ENCODE assay signal across 8 mouse cellular contexts in the genomic region with DNA sequence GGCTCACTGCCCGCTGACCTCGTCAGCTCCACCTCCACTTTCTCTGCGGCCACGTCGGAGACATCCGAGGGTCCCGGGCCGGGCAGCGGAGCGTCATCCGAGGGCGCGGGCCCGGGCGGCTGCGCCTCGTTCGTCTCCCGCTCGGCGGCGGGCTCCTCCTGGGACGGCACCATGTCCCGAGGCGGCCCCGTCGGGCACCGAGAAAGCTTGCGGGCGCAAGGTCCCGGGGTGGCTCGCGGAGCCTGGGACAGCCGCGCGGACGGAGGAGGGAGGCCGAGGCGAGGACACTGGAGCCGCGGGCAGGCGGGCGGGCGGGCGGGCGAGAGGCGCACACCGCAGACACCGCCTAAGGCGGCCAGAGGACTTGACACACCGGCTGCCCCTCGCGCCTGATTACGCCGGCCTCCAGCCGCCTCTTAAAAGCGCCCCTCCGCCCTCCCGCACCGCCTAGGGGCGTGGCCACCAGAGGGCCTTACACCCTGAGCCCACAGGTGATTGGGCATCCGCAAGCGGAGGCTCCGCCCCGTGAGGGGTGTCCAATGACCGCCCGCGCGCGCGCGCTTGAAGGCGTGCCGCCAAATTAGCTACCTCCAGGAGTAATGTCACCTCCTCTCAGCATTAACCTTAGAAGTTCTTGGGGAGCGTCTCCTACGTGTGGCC. TPM values are rescaled to one million over a fixed set of nuclear protein-coding genes. Genes with fewer than 3 reads are reported as not detected.
DNase-seq lines count a peak whose midpoint lies in the region; ATAC-seq lines count a peak whose summit lies in the region.

A gene (minus strand): TSS at position 395 of the 660 bp plus-strand sequence.

- H3K4me1 ChIP-seq in forebrain, embryonic 14.5 days (ENCODE audit: control insufficient read depth, insufficient read depth, low read length): no peaks in the 10 kb centered on the region
- peaks cover 69% of the 10 kb centered on the region for H3K4me1 ChIP-seq in liver, embryonic 15.5 days (replicated peaks)
- 0 out of 2 replicates have a peak, but pooled peaks cover 4% of the 10 kb centered on the region for H3K4me1 ChIP-seq in neural tube, embryonic 11.5 days (ENCODE audit: control insufficient read depth, insufficient read depth, low read length)
- H3K4me1 ChIP-seq in stomach, embryonic 16.5 days (ENCODE audit: control insufficient read depth, insufficient read depth, low read length): no peaks in the 10 kb centered on the region

- H3K36me3 ChIP-seq in forebrain, embryonic 14.5 days (ENCODE audit: control insufficient read depth, insufficient read depth, low read length): no peaks in the 10 kb centered on the region
- peaks cover 25% of the 10 kb centered on the region for H3K36me3 ChIP-seq in liver, embryonic 15.5 days (replicated peaks)
- no peaks in the 10 kb centered on the region for H3K36me3 ChIP-seq in neural tube, embryonic 11.5 days (ENCODE audit: control insufficient read depth, insufficient read depth, low read length)
- H3K36me3 ChIP-seq in stomach, embryonic 16.5 days (ENCODE audit: control insufficient read depth, insufficient read depth, low read length): no peaks in the 10 kb centered on the region

- intact Hi-C loops in heart, postnatal 10 days (cut with DNase I): loop anchor here (5.0 kb wide), 1 partner anchor 70 kb away; no protein-coding TSS in a partner anchor

- H3K4me3 ChIP-seq in forebrain, embryonic 14.5 days (ENCODE audit: low read depth, low read length): peak within 1 kb of the TSS; percentile 61
- peak within 1 kb of the TSS; percentile 87 for H3K4me3 ChIP-seq in liver, embryonic 15.5 days (replicated peaks)
- peak within 1 kb of the TSS; percentile 57 for H3K4me3 ChIP-seq in neural tube, embryonic 11.5 days (ENCODE audit: low read depth, low read length)
- H3K4me3 ChIP-seq in stomach, embryonic 16.5 days (replicated peaks; ENCODE audit: low read length): peak within 1 kb of the TSS; percentile 62

- no peaks in the 10 kb centered on the region for H3K9me3 ChIP-seq in forebrain, embryonic 14.5 days (replicated peaks; ENCODE audit: control insufficient read depth, low read length)
- no peaks in the 10 kb centered on the region for H3K9me3 ChIP-seq in liver, embryonic 15.5 days (replicated peaks)
- no peaks in the 10 kb centered on the region for H3K9me3 ChIP-seq in neural tube, embryonic 11.5 days (ENCODE audit: control insufficient read depth, low read length)
- no peaks in the 10 kb centered on the region for H3K9me3 ChIP-seq in stomach, embryonic 16.5 days (replicated peaks; ENCODE audit: control insufficient read depth, low read length)

- under 1% methylated on average over 58 of the region's 76 CpGs for WGBS in forebrain, embryonic 14.5 days
- WGBS in liver, embryonic 15.5 days (ENCODE audit: insufficient replicate concordance): under 1% methylated on average over 74 of the region's 76 CpGs
- WGBS in neural tube, embryonic 11.5 days: 0% methylated on average over 66 of the region's 76 CpGs
- WGBS in stomach, embryonic 16.5 days: under 1% methylated on average over 69 of the region's 76 CpGs

- peak within 1 kb of the TSS; percentile 84 for H3K4me2 ChIP-seq in forebrain, embryonic 14.5 days (ENCODE audit: low read length)
- H3K4me2 ChIP-seq in liver, embryonic 15.5 days: peak within 1 kb of the TSS; percentile 75
- H3K4me2 ChIP-seq in neural tube, embryonic 11.5 days (ENCODE audit: low read depth): peak within 1 kb of the TSS; percentile 86
- peak within 1 kb of the TSS; percentile 89 for H3K4me2 ChIP-seq in stomach, embryonic 16.5 days (ENCODE audit: low read depth, low read length)

- DNase-seq in ES-CJ7 (ENCODE audit: low read depth, low spot score): peak; percentile 94
- DNase-seq in cerebellum, adult 11 months: peak; percentile 97
- DNase-seq in forebrain, embryonic 14.5 days (ENCODE audit: low spot score): peak; percentile 95
- peak; percentile 94 to 97 for DNase-seq in heart, postnatal 10 days
- peak; percentile 95 to 97 for DNase-seq in kidney, postnatal 4 days
- peak; percentile 96 for DNase-seq in neural tube, embryonic 11.5 days (ENCODE audit: low spot score)

- H3K9ac ChIP-seq in forebrain, embryonic 14.5 days (ENCODE audit: low read length): peak within 1 kb of the TSS; percentile 71
- H3K9ac ChIP-seq in liver, embryonic 15.5 days: peak within 1 kb of the TSS; percentile 95
- peak within 1 kb of the TSS; percentile 61 for H3K9ac ChIP-seq in neural tube, embryonic 11.5 days (ENCODE audit: low read length)
- peak within 1 kb of the TSS; percentile 75 for H3K9ac ChIP-seq in stomach, embryonic 16.5 days (ENCODE audit: low read length)

- no peaks in the 10 kb centered on the region; the same call in 1 of the 2 replicates for H3K27me3 ChIP-seq in forebrain, embryonic 14.5 days (replicated peaks; ENCODE audit: control insufficient read depth, insufficient read depth, low read length)
- H3K27me3 ChIP-seq in liver, embryonic 15.5 days: no peaks in the 10 kb centered on the region
- 0 out of 2 replicates have a peak, but pooled peaks cover 6% of the 10 kb centered on the region for H3K27me3 ChIP-seq in neural tube, embryonic 11.5 days (ENCODE audit: control insufficient read depth, insufficient read depth, low read length)
- H3K27me3 ChIP-seq in stomach, embryonic 16.5 days (ENCODE audit: control insufficient read depth, insufficient read depth, low read length): no peaks in the 10 kb centered on the region

- no peak within 1 kb of the TSS for H3K27ac ChIP-seq in forebrain, embryonic 14.5 days (ENCODE audit: low read depth, low read length)
- H3K27ac ChIP-seq in liver, embryonic 15.5 days (replicated peaks): peak within 1 kb of the TSS; percentile 91
- H3K27ac ChIP-seq in neural tube, embryonic 11.5 days (ENCODE audit: low read depth, low read length): no peak within 1 kb of the TSS
- no peak within 1 kb of the TSS for H3K27ac ChIP-seq in stomach, embryonic 16.5 days (ENCODE audit: low read length)

- ATAC-seq in forebrain, embryonic 14.5 days: peak; percentile 99
- peak; percentile 96 for ATAC-seq in liver, embryonic 15.5 days (ENCODE audit: insufficient read depth)
- ATAC-seq in neural tube, embryonic 11.5 days (ENCODE audit: insufficient read depth, low FRiP score, low TSS enrichment): peak; percentile 99
- peak; percentile 98 for ATAC-seq in stomach, embryonic 16.5 days (ENCODE audit: insufficient read depth, low FRiP score)

RNA-seq across cellular contexts. Expression of the gene that starts here (rescaled TPM):
- polyA plus RNA-seq in forebrain, embryonic 14.5 days (2014; fragmentation: Nextera tagmentation; extraction: Ambion mirVana): 2.2 and 2.7 TPM in 2 replicates
- total RNA-seq in heart, postnatal 10 days (2021): 10 to 100 TPM; 13.4 to 16.2 TPM
- polyA plus RNA-seq in liver, embryonic 15.5 days (2015; fragmentation: Nextera tagmentation; extraction: Ambion mirVana): 79.2 and 87.6 TPM in 2 replicates
- polyA plus RNA-seq in neural tube, embryonic 11.5 days (2014; fragmentation: Nextera tagmentation; extraction: Ambion mirVana): 3.8 and 4.4 TPM in 2 replicates
- polyA plus RNA-seq in stomach, embryonic 16.5 days (2015; fragmentation: Nextera tagmentation; extraction: Ambion mirVana): 11.0 and 12.2 TPM in 2 replicates
